Mouse (Mus musculus) CH12.LX (cell line): Measurements from ENCODE around the gene Mrpl46. TPM values are rescaled to one million over a fixed set of nuclear protein-coding genes. Genes with fewer than 3 reads are reported as not detected.

Experiments
- DNase-seq: peaks from one replicate; pipeline ENCODE4 v3.0.0-alpha.2; 2013; ENCODE audit errors: extremely low read depth
- H3K27ac ChIP-seq: 2 replicates; pipeline ENCODE4 v1.5.1; 2012; ENCODE audit warnings: low read depth, mild to moderate bottlenecking, control low read depth, moderate library complexity; ENCODE audit not compliant: insufficient read depth
- H3K27me3 ChIP-seq: replicated peaks from 2 replicates; pipeline ENCODE3; 2012; ENCODE audit warnings: inconsistent platforms
- H3K36me3 ChIP-seq, 2 experiments: replicated peaks in 1 of 2; 2 replicates each; pipeline versions ENCODE3 to v1.6.1; 2012; ENCODE audit warnings: inconsistent platforms in 1 of 2, low read length in 1 of 2, mild to moderate bottlenecking in 1 of 2, mixed read lengths in 1 of 2, moderate library complexity in 1 of 2; ENCODE audit not compliant: control insufficient read depth in 1 of 2, insufficient read depth in 1 of 2
- H3K4me1 ChIP-seq, 2 experiments: 2 replicates each; pipeline ENCODE4 v1.6.1; 2012; ENCODE audit warnings: inconsistent platforms in 1 of 2, moderate library complexity in 1 of 2; ENCODE audit not compliant: insufficient read depth in 2 of 2, control insufficient read depth in 1 of 2
- H3K4me2 ChIP-seq: 2 replicates; pipeline ENCODE4 v1.6.1; 2012; ENCODE audit warnings: low read depth, mild to moderate bottlenecking, control low read depth; ENCODE audit not compliant: poor library complexity, insufficient read depth, severe bottlenecking
- H3K4me3 ChIP-seq, 3 experiments: fragments of 150-350 bp in 1 of 3; sonication (generic) in 1 of 3; replicated peaks in 1 of 3; 2 replicates each; pipeline versions ENCODE3 to v1.5.1; 2011 to 2012; ENCODE audit warnings: low read depth in 2 of 3, low read length in 2 of 3, mild to moderate bottlenecking in 2 of 3, moderate library complexity in 2 of 3, control low read depth in 1 of 3, improper control_type of control experiment in 1 of 3, inconsistent platforms in 1 of 3, mixed read lengths in 1 of 3; ENCODE audit not compliant: poor library complexity in 1 of 3
- H3K79me2 ChIP-seq: replicated peaks from 2 replicates; pipeline ENCODE4 v1.6.1; 2012; ENCODE audit warnings: mild to moderate bottlenecking, moderate library complexity; ENCODE audit not compliant: control insufficient read depth, poor library complexity, insufficient read depth, severe bottlenecking; ENCODE audit errors: extremely low read depth
- H3K9ac ChIP-seq: 2 replicates; pipeline ENCODE4 v1.6.1; 2012; ENCODE audit warnings: low read depth, mild to moderate bottlenecking, control low read depth, moderate library complexity; ENCODE audit not compliant: insufficient read depth
- H3K9me3 ChIP-seq: replicated peaks from 2 replicates; pipeline ENCODE3; 2012; ENCODE audit warnings: low read length, inconsistent platforms, mixed read lengths
- BHLHE40 ChIP-seq: IDR thresholded peaks from 2 replicates; pipeline ENCODE4 v1.6.1; 2011; ENCODE audit warnings: mild to moderate bottlenecking, low read depth, low read length, improper control_type of control experiment
- CHD1 ChIP-seq: IDR thresholded peaks from 2 replicates; pipeline ENCODE4 v1.6.1; 2012; ENCODE audit warnings: low read depth, low read length, improper control_type of control experiment, inconsistent platforms
- CHD2 ChIP-seq: IDR thresholded peaks from 2 replicates; pipeline ENCODE4 v1.6.1; 2011; ENCODE audit warnings: low read length, improper control_type of control experiment
- CTCF ChIP-seq, 2 experiments: IDR thresholded peaks in 1 of 2; conservative IDR thresholded peaks in 1 of 2; 2 replicates each; pipeline ENCODE4 v1.5.1; 2011 to 2012; ENCODE audit warnings: low read depth in 2 of 2, low read length in 2 of 2, improper control_type of control experiment in 1 of 2, inconsistent platforms in 1 of 2, mild to moderate bottlenecking in 1 of 2, moderate library complexity in 1 of 2
- E2F4 ChIP-seq: IDR thresholded peaks from 2 replicates; pipeline ENCODE4 v1.6.1; 2011; ENCODE audit warnings: low read depth, low read length, improper control_type of control experiment; ENCODE audit not compliant: insufficient replicate concordance
- ELF1 ChIP-seq: IDR thresholded peaks from 2 replicates; pipeline ENCODE4 v1.6.1; 2014; ENCODE audit warnings: low read depth, mild to moderate bottlenecking, inconsistent platforms, low read length, improper control_type of control experiment
- EP300 ChIP-seq: IDR thresholded peaks from 2 replicates; pipeline ENCODE4 v1.6.1; 2011; ENCODE audit warnings: low read length, improper control_type of control experiment
- ETS1 ChIP-seq: conservative IDR thresholded peaks from 2 replicates; pipeline ENCODE4 v1.6.1; 2012; ENCODE audit warnings: low read depth, mild to moderate bottlenecking, inconsistent platforms, low read length, improper control_type of control experiment, moderate library complexity
- GABPA ChIP-seq: IDR thresholded peaks from 2 replicates; pipeline ENCODE4 v1.6.1; 2012; ENCODE audit warnings: low read depth, low read length, improper control_type of control experiment, inconsistent platforms; ENCODE audit not compliant: insufficient replicate concordance
- HCFC1 ChIP-seq: IDR thresholded peaks from 2 replicates; pipeline ENCODE4 v1.6.1; 2012; ENCODE audit warnings: low read depth, mild to moderate bottlenecking, inconsistent platforms, low read length, improper control_type of control experiment
- JUN ChIP-seq: IDR thresholded peaks from 2 replicates; pipeline ENCODE4 v1.6.1; 2011; ENCODE audit warnings: low read depth, mild to moderate bottlenecking, low read length, improper control_type of control experiment, moderate library complexity; ENCODE audit not compliant: insufficient read depth
- JUND ChIP-seq: conservative IDR thresholded peaks from 2 replicates; pipeline ENCODE4 v1.6.1; 2011; ENCODE audit warnings: low read depth, low read length, improper control_type of control experiment
- KAT2A ChIP-seq: IDR thresholded peaks from 2 replicates; pipeline ENCODE4 v1.6.1; 2012; ENCODE audit warnings: low read length, improper control_type of control experiment, inconsistent platforms; ENCODE audit not compliant: insufficient replicate concordance
- MAFK ChIP-seq: IDR thresholded peaks from 2 replicates; pipeline ENCODE4 v1.6.1; 2011; ENCODE audit warnings: low read length, improper control_type of control experiment; ENCODE audit not compliant: insufficient replicate concordance
- MAX ChIP-seq: IDR thresholded peaks from 2 replicates; pipeline ENCODE4 v1.6.1; 2011; ENCODE audit warnings: low read length, improper control_type of control experiment
- MAZ ChIP-seq: IDR thresholded peaks from 2 replicates; pipeline ENCODE4 v1.6.1; 2012; ENCODE audit warnings: low read depth, mild to moderate bottlenecking, inconsistent platforms, low read length, improper control_type of control experiment, moderate library complexity
- MEF2A ChIP-seq: IDR thresholded peaks from 2 replicates; pipeline ENCODE4 v1.6.1; 2014; ENCODE audit warnings: low read depth, mild to moderate bottlenecking, inconsistent platforms, low read length, improper control_type of control experiment, borderline replicate concordance
- MXI1 ChIP-seq: IDR thresholded peaks from 2 replicates; pipeline ENCODE4 v1.6.1; 2011; ENCODE audit warnings: mild to moderate bottlenecking, low read depth, low read length, improper control_type of control experiment
- MYC ChIP-seq: IDR thresholded peaks from 2 replicates; pipeline ENCODE4 v1.6.1; 2011; ENCODE audit warnings: low read depth, mild to moderate bottlenecking, improper control_type of control experiment, low read length
- NELFE ChIP-seq: IDR thresholded peaks from 2 replicates; pipeline ENCODE4 v1.6.1; 2011; ENCODE audit warnings: low read depth, low read length, improper control_type of control experiment
- NRF1 ChIP-seq: IDR thresholded peaks from 2 replicates; pipeline ENCODE4 v1.6.1; 2014; ENCODE audit warnings: low read depth, mild to moderate bottlenecking, inconsistent platforms, low read length, improper control_type of control experiment, moderate library complexity
- PAX5 ChIP-seq: IDR thresholded peaks from 2 replicates; pipeline ENCODE4 v1.6.1; 2012; ENCODE audit warnings: low read length, inconsistent platforms, mixed read lengths
- POLR2A ChIP-seq: IDR thresholded peaks from 2 replicates; pipeline ENCODE4 v1.6.1; 2011; ENCODE audit warnings: low read depth, mild to moderate bottlenecking, improper control_type of control experiment, low read length
- POLR2AphosphoS2 ChIP-seq: IDR thresholded peaks from 2 replicates; pipeline ENCODE4 v1.6.1; 2011; ENCODE audit warnings: low read depth, low read length, improper control_type of control experiment
- RAD21 ChIP-seq: IDR thresholded peaks from 2 replicates; pipeline ENCODE4 v1.6.1; 2011; ENCODE audit warnings: low read depth, mild to moderate bottlenecking, low read length, improper control_type of control experiment, moderate library complexity
- RCOR1 ChIP-seq: conservative IDR thresholded peaks from 2 replicates; pipeline ENCODE4 v1.6.1; 2012; ENCODE audit warnings: low read depth, mild to moderate bottlenecking, inconsistent platforms, low read length, improper control_type of control experiment
- SIN3A ChIP-seq: IDR thresholded peaks from 2 replicates; pipeline ENCODE4 v1.6.1; 2012; ENCODE audit warnings: low read length, improper control_type of control experiment, inconsistent platforms
- SMC3 ChIP-seq: IDR thresholded peaks from 2 replicates; pipeline ENCODE4 v1.6.1; 2011; ENCODE audit warnings: low read depth, low read length, improper control_type of control experiment
- TBP ChIP-seq: conservative IDR thresholded peaks from 2 replicates; pipeline ENCODE4 v1.6.1; 2011; ENCODE audit warnings: low read depth, low read length, improper control_type of control experiment
- TCF12 ChIP-seq: IDR thresholded peaks from 2 replicates; pipeline ENCODE4 v1.6.1; 2014; ENCODE audit warnings: low read depth, mild to moderate bottlenecking, inconsistent platforms, low read length, improper control_type of control experiment
- UBTF ChIP-seq: IDR thresholded peaks from 2 replicates; pipeline ENCODE4 v1.6.1; 2012; ENCODE audit warnings: low read depth, mild to moderate bottlenecking, inconsistent platforms, low read length, improper control_type of control experiment, moderate library complexity
- USF1 ChIP-seq: IDR thresholded peaks from 2 replicates; pipeline ENCODE4 v1.6.1; 2014; ENCODE audit warnings: low read depth, mild to moderate bottlenecking, inconsistent platforms, low read length, improper control_type of control experiment
- USF2 ChIP-seq: conservative IDR thresholded peaks from 2 replicates; pipeline ENCODE4 v1.6.1; 2011; ENCODE audit warnings: low read depth, low read length, improper control_type of control experiment
- ZC3H11A ChIP-seq: IDR thresholded peaks from 2 replicates; pipeline ENCODE4 v1.6.1; 2012; ENCODE audit warnings: low read depth, mild to moderate bottlenecking, inconsistent platforms, low read length, improper control_type of control experiment
- ZKSCAN1 ChIP-seq: IDR thresholded peaks from 2 replicates; pipeline ENCODE4 v1.6.1; 2012; ENCODE audit warnings: low read depth, inconsistent platforms, low read length, improper control_type of control experiment, borderline replicate concordance
- ZMIZ1 ChIP-seq: IDR thresholded peaks from 2 replicates; pipeline ENCODE4 v1.6.1; 2012; ENCODE audit warnings: low read depth, mild to moderate bottlenecking, inconsistent platforms, low read length, improper control_type of control experiment
- ZNF384 ChIP-seq: IDR thresholded peaks from 2 replicates; pipeline ENCODE4 v1.6.1; 2012; ENCODE audit warnings: low read depth, low read length, improper control_type of control experiment, inconsistent platforms
- dilution Hi-C: fragments of 300-500 bp; cut with MboI; formaldehyde crosslinking; loops from 2 replicates; pipeline ENCODE4 v1.14.3; 2020; ENCODE audit warnings: low sequenced_read_pairs; ENCODE audit not compliant: extremely low pct_unique_long_range_greater_than_20kb, extremely low pct_ligation_motif_present
- in situ Hi-C: fragments of 300-500 bp; cut with MboI; formaldehyde crosslinking; loops from 3 replicates; pipeline ENCODE4 v1.14.3; 2019; ENCODE audit warnings: low sequenced_read_pairs, low pct_ligation_motif_present, low pct_unique_long_range_greater_than_20kb, mixed read lengths
- polyA plus RNA-seq: library from polyadenylated mRNA; unstranded; fragments of >175 nt; gene quantifications from 2 replicates; pipeline ENCODE4 v1.2.1, GENCODE M21; 2012; ENCODE audit warnings: low read depth; ENCODE audit not compliant: insufficient read length
- total RNA-seq, 2 experiments: library from RNA; depleted of rRNA; stranded (reverse); fragments of 300-350 nt in 1 of 2; fragments of >200 nt in 1 of 2; gene quantifications; 2 replicates each; pipeline ENCODE4 v1.2.3; 2012 to 2014

Mrpl46 gene
- total RNA-seq (2012; rRNA removed): 62.8 and 79.0 TPM in 2 replicates
- 56.1 and 64.6 TPM in 2 replicates for total RNA-seq (2014; rRNA removed)
- polyA plus RNA-seq: 63.2 and 72.5 TPM in 2 replicates

GRCm38 (mm10) chr7:78782639-78783581 lies at the start of gene Mrpl46, which contains the start of gene Mrps11:
Gene Mrpl46, minus strand, starts transcription at chr7:78783531.
Gene Mrps11, plus strand, starts transcription at chr7:78783119.
- dilution Hi-C loops: no loop called here
- no peak for TF ChIP-seq MAFK
- peak; percentile 44 for TF ChIP-seq ELF1
- peak; percentile 99 for TF ChIP-seq CHD1
- peak; percentile 91 for TF ChIP-seq TBP
- no peak for TF ChIP-seq UBTF
- TF ChIP-seq MAZ: no peak
- TF ChIP-seq SMC3: no peak
- TF ChIP-seq ETS1: no peak
- TF ChIP-seq ZKSCAN1: no peak
- peak; percentile 37 for TF ChIP-seq CHD2
- peak; percentile 49 for TF ChIP-seq TCF12
- TF ChIP-seq GABPA: no peak; the same call in 1 of the 2 replicates
- TF ChIP-seq POLR2AphosphoS2: no peak
- TF ChIP-seq RCOR1: 0 out of 2 replicates have a peak, but pooled peaks have one; percentile 17
- peak; percentile 92 for TF ChIP-seq HCFC1
- no peak for TF ChIP-seq ZC3H11A
- TF ChIP-seq NELFE: peak; percentile 74; the same call in 1 of the 2 replicates
- TF ChIP-seq USF2: no peak
- TF ChIP-seq POLR2A: peak; percentile 82
- no peak for TF ChIP-seq EP300
- TF ChIP-seq PAX5: no peak
- no peak for TF ChIP-seq RAD21
- no peak for TF ChIP-seq JUND
- peak; percentile 66 for TF ChIP-seq SIN3A
- TF ChIP-seq USF1: no peak
- TF ChIP-seq MEF2A: 0 out of 2 replicates have a peak, but pooled peaks have one; percentile 32
- TF ChIP-seq CTCF (conservative IDR thresholded peaks at IDR 0.05 in 1 of 2, IDR thresholded peaks at IDR 0.05 in 1 of 2; ENCODE audit: low read depth in 2 of 2, low read length in 2 of 2): no peak
- TF ChIP-seq KAT2A: peak; percentile 83; the same call in 1 of the 2 replicates
- TF ChIP-seq ZNF384: no peak
- TF ChIP-seq ZMIZ1: 0 out of 2 replicates have a peak, but pooled peaks have one; percentile 40
- TF ChIP-seq E2F4: peak; percentile 45; the same call in 1 of the 2 replicates
- TF ChIP-seq MYC: no peak
- TF ChIP-seq NRF1: peak; percentile 43
- TF ChIP-seq JUN: no peak
- no peak for TF ChIP-seq BHLHE40
- peak; percentile 45; the same call in 1 of the 2 replicates for TF ChIP-seq MXI1
- peak; percentile 32; the same call in 1 of the 2 replicates for TF ChIP-seq MAX

More at GRCm38 (mm10) chr7:78782639-78783581, at the start of gene Mrpl46, which contains the start of gene Mrps11:
- Histone ChIP-seq H3K27ac (peak within 1 kb of the TSS; percentile 11; the same call in 1 of the 2 replicates), H3K4me3 (peak within 1 kb of the TSS; percentile 80 to 99 (median 93)), H3K27me3 (no peaks in the 10 kb centered on the region), H3K36me3 (peaks cover 36 to 69% of the 10 kb centered on the region in 2 experiments), H3K4me1 (peaks cover 4 to 26% of the 10 kb centered on the region in 2 experiments; a peak in 3 of 4 replicates), H3K9ac (peak within 1 kb of the TSS; percentile 82), H3K4me2 (peak within 1 kb of the TSS; percentile 81), H3K79me2 (peaks cover 25% of the 10 kb centered on the region), H3K9me3 (no peaks in the 10 kb centered on the region)
- peak; percentile 80 for DNase-seq
- in situ Hi-C loops: loop anchor here (25.0 kb wide), 1 partner anchor 304 kb away; no protein-coding TSS in a partner anchor
